Mouse (Mus musculus) MEL-GATA-1-ER (cell line): ENCODE measurements at regions not wholly inside any gene's neighbourhood (a gene's known extent, or its start where the extent isn't known, plus 50 kb on each side); places are given as distances from the start of the nearest gene placed in this dataset.

Experiments
- DNase-seq: peaks from one replicate; pipeline ENCODE4 v3.0.0-alpha.2; 2012; ENCODE audit warnings: low read depth; ENCODE audit errors: extremely low read depth

DNA sequence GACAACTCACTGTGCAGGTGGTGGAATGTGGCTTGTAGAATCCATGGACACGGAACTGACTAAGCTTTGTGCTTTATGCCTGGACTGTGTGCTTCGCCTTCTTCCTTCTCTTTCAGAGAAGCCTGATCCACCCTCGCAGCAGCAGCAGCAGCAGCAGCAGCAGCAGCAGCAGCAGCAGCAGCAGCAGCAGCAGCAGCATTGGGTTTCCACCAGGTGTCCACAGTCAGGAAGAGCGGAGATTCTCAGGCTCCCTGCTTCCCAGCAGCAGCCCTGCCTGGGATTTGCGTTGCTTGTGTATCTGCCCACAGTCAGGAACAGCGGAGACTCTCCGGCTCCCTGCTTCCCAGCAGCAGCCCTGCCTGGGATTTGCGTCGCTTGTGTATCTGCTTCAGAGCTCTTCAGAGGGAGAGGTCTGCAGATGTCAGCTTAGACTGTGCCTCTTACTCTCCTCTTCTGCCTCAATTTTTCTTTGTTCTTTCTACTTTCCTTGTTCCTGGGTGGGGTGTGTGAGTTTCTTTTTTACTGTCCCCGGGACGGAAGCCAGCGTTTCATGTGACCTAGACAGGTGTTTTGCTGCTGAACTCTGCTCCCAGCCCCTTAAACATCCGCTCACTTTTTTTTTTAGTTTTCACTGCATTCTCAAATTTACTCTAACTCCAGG, 168.1 kb upstream of the Olig3 start:
- no peak for DNase-seq

DNA sequence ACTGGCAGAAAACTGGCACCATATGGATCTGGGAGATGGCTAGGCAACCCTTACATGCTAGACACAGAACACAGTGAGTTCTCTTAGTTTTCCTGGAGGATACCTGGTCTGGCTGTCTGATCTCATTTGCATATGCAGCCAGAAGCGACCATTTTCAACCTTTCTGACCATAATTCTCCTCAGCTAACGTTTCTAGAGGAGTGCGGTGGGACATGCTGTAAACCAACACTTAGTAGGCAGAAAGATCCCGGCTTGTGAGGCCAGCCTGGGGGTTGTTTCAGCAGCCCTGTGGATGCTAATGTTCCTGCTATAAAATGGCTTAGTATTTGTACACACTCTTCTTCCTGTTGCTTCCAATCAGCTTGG, 168.6 kb upstream of the Olig3 start:
- no peak for DNase-seq

DNA sequence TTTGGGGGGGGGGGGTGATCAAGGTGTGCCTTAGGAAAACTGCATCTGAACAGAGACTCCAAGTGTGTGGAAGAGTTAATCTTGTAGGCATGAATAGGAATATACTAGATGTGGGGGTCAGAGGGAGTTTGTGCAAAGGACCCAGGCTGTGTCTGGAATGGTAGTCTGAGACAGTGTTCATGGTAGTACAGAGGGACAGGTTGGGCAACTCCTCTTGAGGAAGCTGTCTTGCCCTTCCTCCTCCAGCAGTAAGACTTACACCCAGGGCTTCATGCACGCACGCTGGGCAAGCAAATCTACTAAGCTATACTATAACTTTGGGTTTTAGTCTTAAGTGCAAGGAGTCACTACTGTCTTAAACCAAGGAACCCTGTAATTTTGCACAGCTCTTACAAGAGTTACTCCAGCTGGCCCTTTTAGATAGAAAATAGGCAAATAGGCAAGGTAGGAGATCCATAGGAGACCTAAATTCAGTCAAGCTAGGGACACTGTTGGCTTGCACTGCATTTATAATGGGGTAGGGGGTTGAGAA, 169.2 kb upstream of the Olig3 start:
- DNase-seq: no peak

DNA sequence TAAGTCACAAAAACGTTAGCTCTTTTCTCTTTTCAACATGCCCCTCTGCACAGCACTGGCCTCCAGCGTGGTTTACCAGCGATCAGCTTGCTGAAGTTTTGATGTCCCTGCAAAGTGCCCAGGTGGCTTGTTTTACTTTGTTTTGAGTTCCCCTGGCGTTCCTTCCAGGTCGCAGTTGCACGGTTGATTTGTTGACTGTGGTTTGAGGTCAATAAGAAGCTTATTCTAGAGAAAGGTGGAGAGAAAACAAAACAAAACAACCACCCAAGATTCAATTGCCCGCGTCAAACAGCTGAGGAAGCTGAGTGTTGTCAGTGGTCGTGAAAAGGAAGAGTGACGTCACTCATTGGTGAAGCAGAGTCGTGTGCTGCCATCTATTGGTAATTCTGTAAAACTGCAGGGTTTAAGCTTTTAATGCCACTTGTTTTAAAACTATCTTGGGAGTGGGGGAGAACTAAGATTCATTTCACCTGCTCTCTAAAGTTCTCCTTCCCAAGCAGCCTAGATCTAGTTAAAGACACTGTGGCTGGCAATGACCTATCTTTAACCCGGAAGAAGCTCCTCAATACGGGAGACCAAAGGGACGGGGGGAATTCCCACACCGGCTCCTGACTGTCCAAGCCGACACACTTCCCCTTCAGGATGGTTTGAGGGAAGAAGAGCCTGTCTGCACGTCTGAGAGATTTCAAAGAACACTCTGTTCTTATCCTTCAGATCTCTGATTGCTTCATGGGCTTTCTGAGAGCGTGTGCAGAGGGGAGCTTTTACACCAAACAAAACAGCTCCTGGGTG, 170.3 kb upstream of the Olig3 start:
- peak; percentile 38 for DNase-seq

DNA sequence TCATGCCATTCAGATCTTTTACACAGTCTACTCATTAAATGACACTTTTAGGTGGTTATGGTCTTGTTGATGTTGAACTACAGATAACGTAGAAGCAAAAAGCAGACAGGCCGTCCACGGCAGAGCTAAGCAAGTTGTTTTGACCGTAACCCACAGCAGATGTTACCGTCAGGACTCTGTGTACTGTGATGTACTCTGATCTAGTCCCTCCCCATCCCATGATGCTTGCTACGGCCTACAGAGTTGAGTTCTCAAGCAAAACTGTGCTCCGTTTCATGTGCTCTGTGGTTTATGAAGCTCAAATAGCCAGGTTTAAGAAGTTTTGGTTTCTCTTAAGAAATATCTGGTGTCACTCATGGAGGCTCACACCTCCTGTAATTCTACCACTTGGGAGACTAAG, 169.4 kb upstream of the Tnfaip3 start:
- DNase-seq: no peak

DNA sequence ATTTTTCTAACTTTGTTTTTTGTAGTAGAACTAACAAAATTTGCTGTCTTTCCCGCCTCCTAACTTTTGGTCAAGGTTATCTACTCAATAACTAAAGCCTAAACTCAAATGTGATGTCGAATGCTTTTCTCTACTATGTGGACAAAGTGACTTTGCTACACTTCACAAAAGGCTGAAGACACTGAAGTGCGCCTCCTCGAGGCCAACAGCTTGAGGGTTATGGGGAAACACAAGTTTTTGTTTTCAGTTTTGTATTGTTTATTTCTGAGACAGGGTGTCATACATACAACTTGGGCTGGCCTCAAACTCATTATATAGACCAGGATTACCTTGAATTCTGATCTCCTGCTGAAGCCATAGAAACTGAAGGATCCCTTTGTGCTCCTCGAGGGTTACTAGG, 162.4 kb upstream of the Tnfaip3 start:
- no peak for DNase-seq

DNA sequence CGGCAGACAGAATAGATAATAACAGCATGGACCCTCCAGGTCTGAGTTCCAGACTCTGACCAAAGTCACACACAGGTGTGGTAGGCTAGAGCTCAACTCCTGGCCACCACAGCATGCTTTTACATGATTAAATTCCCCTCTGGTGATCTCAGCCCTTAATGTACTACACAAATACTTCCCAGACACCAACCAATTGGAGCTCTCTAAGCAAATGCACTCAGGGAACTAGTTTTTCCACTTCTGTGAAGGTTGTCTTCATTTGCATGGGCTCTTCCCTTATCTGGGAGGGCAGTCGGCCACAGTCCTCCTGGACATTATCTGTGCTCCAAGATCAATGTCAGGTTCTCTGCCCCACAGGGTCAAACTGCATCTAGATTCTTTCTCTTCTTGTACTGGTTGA, 162.0 kb upstream of the Tnfaip3 start:
- DNase-seq: no peak

DNA sequence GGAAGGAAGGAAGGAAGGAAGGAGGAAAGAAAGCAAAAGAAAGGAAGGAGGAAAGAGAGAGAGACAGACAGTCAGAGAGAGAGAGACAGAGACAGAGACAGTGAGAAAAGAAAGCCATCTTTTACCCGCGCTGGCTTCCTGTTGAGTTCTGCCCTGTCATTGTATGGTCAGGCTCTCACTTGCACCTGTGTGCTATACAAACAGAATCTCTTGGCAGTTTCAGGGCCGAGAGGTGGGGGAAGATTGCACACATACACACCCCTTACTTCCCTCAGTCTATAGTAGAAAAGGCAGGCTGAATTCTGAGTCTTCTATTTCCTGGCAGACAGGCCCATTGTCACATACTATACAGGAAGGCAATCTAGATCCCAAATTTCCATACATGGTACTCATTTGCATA, 160.8 kb upstream of the Tnfaip3 start:
- DNase-seq: no peak

DNA sequence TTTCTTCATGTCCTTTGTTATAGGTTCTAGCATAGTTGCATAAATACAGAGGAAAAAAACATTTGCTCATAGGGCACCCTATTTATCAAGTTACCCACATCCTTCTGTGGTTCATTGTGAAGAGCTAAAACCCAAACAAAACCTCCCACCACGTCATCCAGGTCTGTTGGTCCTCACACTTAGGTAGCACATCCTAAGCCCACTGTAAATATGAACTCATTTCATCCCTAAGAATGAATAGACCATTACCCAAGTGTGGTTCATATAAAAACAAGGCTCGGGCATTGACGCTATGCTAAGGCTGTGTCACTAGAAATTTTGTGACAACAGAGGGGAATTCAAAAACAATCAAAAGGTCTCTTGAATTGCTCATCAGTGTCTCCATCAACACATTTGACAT, 156.4 kb upstream of the Tnfaip3 start:
- DNase-seq: no peak

DNA sequence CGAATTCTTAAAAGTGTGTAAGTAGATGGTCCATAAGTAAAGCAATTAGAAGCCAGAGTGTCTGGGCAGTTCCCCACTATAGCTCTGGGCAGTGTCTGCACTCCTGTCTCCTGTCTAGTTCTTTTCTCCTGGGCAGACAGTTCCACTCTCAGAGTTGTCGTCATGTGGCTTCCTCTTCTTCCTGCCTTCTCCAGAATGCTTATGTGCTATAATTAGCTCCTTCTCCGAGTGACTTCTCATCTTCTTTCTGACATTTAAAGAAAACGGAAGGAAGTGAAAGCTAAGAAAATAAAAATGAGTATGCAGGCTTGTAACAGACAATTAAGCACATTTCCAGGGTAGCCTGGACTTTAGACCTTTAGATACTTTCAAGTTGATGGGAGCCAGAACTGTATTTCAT, 155.1 kb upstream of the Tnfaip3 start:
- peak; percentile 3 for DNase-seq

DNA sequence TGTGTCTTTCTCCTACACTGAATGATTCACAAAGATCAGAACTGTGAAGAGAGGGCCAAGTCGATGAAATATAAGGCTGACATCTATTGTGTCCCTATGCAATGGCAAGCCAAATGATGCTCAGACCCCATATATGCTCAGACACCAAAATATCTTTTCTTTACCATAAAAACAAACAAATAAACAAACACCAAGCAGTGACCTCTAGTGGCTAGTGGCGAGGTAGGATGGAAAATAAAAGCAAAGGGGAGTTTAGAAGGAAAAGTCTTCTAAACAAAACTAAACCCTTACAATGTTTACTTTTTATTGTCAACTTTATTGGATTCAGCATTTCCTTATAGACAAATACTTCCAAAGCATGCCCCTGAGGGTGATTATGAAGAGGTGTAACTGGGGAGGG, 153.8 kb upstream of the Tnfaip3 start:
- DNase-seq: no peak

DNA sequence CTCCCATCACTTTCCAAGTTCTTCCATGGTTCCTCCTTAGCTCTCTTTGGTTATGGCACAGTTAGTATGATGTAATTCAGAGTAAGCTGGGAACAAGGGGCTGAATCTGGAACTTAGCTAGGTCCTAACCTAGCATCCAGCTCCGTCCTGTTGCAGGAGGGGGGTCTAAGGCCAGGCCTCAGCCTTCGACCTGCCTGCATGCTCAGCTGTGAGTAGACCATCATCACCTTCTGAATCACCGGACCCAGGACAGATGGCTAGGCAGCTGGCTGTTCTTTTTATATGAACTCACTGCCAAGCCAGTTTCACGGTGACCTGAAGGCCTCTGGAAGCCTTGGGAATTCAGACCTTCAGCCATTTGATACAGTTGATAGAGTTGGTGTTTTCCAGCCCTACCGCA, 152.9 kb upstream of the Tnfaip3 start:
- DNase-seq: no peak

DNA sequence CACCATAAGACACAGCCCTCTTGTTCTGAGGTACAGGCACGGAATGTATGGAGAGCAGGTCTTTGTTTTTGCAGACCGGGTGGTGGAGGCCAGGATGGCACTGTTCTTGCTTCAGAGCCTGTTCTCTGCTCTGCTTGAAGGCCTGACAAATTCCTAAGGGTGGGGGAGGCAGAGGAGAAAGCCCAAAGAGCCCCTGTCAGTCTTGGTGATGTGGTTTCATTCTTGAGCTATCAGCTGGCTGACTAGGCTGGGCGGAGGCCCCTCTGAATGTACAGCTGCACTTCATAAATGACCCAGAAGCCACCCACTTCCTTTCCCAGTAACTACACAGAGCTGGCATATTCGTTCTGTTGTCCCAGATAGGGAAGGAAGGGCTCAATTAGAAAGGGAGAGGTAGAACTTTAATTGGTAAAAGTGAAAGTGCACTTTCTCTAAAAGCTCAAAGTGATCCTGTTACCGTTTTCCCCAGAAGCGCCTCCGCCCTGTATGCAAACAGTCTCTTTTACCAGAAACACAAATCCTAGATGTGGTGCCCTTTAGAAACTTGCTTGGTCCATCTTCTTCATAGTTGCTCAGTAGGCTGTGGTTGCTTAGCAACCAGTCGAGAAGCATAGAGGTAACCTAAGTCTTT, 152.3 kb upstream of the Tnfaip3 start:
- DNase-seq: no peak

DNA sequence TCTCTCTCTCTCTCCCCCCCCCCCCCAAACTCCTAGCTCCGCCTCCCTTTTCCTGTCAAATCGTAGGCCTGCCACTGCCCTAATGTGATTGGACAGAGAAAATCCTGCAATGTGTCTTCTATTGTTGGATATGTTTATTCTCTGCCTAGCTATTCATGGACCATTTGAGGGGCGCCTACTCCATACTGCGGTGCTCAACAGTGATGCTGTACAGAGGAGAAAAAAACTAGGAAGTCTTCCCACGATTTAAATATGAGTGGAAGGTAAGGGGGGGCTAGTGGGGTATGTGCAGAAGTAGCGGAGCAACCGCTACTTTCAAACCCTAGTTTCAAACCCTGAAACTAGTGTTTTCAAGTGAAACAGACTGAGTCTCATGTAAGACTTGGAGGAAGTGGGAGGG, 151.6 kb upstream of the Tnfaip3 start:
- no peak for DNase-seq

DNA sequence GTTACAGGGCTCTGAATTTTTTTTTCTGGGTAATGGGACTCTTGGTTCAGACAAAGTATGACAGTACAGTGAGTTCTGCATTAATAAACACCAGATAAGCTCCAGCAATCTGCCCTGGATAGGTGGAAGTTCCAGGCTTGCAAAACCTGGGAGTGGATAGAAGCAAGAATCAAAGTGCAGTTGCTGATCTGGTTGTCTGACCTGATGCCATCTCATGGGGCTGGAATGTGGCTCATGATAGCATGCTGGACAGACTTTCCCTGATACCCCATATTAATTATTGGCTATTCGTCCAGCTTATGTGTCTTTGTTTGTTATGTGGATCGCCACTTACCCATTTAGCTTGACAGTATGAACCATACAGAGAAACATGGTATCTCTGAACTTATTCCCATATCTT, 146.6 kb upstream of the Tnfaip3 start:
- no peak for DNase-seq

DNA sequence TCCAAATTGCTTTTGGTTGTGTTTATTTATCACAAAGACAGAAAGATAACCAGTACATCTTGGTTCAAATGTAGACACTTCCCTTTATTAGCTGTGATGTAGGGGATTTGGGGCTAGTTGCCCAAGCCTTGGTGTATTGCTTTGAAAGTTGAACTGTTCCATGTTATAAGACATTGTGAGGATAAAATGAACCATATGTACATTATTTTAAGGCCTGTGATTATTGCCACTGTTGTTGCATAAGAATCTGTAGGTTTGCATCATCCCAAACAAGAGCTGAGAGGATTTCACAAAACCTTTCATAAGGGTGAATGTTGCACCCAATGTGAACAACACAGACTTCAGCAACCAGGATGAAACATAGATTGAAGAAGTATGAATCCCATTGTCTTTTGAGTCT, 145.7 kb upstream of the Tnfaip3 start:
- no peak for DNase-seq

DNA sequence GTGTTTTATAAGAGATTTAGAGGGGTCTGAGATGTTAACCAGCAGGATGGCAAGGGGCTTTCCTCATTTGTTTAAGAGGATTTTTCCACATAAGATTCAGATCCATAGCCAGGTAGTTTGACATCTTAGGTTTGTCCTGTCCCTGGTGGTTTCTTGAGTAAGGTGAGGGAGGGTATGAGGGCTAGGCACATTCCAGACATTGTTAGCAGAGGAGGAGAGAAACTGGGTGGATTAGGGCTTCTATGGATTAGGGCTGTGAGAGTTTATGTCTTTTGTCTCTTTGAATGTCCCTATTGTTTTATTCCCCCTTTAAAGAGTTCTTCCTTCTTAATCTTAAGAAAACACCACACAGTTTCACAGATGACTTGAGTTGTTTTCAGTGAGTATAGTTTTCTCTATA, 138.6 kb upstream of the Tnfaip3 start:
- DNase-seq: no peak

DNA sequence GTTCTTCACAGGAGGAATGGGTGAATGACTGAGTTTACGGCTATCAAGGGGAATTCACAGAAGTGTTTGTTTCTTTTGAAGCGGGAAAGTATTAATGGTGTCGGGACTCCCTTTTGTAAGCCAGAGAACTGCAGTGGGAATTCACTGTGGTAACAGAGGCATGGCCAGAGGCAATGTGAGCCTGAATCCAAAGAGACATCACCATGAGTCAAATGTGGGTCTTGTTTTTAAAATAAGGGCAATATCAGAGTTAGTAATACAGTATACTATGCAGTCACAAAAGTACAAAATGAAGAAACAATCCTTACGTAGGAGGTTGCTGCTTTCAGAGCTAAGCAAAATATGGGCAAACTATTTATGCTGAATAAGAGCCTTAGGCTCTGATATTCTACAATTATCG, 137.3 kb upstream of the Tnfaip3 start:
- DNase-seq: no peak

DNA sequence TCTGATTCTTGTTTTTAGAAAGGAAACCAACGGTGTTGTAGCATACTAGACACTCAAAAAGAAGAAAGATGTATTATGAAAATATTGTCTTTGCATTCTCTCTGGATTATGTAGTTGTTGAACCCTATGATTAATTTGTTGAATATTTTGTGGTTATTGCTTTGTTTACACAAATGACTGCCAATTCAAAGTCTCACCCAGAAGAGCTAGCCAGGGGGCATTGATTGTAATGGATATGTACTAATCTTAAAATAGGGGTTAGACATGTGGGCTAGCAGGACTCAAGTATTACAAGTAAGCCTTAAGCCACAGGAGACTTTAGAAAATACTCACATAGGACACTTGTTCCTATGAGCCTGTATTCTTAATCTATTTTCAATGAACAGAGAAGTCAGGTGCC, 135.3 kb upstream of the Tnfaip3 start:
- DNase-seq: no peak

DNA sequence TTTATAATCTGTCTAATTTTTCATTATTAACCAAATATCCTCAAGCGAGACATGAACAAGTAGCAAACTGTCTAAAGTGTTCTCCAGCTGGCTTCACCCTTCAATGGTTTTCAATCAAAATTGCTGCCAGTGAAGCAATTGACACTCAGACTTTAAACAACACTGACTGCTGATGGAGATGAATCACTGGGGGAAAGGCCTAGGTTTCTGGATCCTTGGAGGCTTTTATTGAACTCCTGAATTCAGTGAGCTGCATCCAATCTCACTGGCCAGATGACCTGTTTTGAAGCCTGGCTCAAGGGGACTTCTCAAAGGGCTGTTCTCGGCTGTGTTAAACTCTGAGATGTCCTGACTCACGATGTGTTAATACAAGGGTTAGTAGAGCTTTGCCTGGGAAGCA, 134.5 kb upstream of the Tnfaip3 start:
- DNase-seq: no peak

DNA sequence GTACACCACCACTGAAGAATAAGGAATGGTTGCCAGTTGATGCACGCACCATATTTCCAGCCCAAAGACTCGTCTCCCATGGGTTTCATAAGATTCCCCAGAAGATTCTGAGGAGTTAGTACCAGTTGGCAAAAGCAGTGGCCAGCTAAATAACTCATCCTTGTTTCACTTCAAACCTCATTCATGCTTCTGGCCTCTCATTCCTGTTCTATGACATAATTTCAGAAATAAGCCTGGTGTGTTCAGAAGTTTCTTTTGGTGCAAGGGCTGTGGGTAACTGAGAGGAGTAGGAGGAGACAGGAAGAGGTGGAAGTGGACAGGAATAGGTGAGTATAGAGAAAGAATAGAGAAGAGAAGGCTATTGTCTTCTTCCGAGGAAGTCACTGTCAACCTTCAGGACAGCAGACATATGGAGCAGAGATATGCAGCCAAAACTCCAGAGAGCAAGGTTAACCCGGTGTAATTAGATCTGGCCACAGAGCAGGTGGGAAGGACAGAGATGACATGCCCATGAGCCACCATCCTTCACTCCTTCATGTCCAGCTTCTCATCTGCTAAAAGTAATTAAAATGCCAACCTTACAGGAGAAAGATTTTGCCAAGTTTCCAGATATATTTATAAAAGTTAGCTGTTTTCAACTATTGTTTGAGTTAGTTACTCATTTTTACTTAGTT, 133.9 kb upstream of the Tnfaip3 start:
- no peak for DNase-seq

DNA sequence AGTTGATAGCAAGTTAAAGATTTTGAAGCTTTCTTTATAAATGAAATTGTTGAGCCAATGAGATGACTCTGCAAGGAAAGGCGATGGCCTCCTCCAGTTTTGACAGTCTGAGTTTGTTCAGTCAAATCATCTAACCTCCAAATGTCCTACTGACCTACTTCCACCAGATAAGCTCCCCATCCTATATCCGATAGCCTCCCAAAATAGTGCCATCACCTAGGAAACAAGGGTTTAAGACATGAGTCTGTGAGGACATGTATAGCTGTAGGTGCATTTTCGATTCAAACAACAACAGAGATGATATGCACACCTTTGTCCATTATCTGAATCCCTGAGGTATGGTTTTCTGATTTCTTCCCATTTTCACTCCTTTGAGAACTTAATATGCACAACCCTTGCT, 126.0 kb upstream of the Tnfaip3 start:
- no peak for DNase-seq
